Comparison of ENCODE assay signal across 7 mouse cellular contexts in genomic region chr7:144620721-144621681, GRCm38 (mm10). TPM values are rescaled to one million over a fixed set of nuclear protein-coding genes. Genes with fewer than 3 reads are reported as not detected.
DNase-seq lines count a peak whose midpoint lies in the region; ATAC-seq and TF ChIP-seq lines count a peak whose summit lies in the region.

No protein-coding gene starts in this region.

- peak; percentile 35 to 46 for DNase-seq in lung, adult 18-20 months
- DNase-seq in lung, adult 2 months = no peak
- peak; percentile 79 for DNase-seq in fibroblast of lung, adult 2 months (ENCODE audit: low read depth)
- peak; percentile 12 for DNase-seq in skeletal muscle tissue, adult 2 months (ENCODE audit: low read depth, low spot score)
- no peak for DNase-seq in heart, embryonic 10.5 days (ENCODE audit: low spot score)

- WGBS in lung, adult 2 months = 54% methylated on average over 22 of the region's 22 CpGs
- 63% methylated on average over 22 of the region's 22 CpGs for WGBS in limb, embryonic 15.5 days
- WGBS in kidney, embryonic 14.5 days = 71% methylated on average over 22 of the region's 22 CpGs
- WGBS in heart, embryonic 10.5 days = 80% methylated on average over 22 of the region's 22 CpGs

- no peak overlapping the region for H3K9ac ChIP-seq in limb, embryonic 15.5 days
- H3K9ac ChIP-seq in kidney, embryonic 14.5 days (ENCODE audit: low read depth, low read length) = no peak overlapping the region

- no peak for TF ChIP-seq POLR2A in lung, adult 2 months (IDR thresholded peaks at IDR 0.05; ENCODE audit: borderline replicate concordance, extremely low read depth, low read depth, low read length)

- H3K4me3 ChIP-seq in lung, adult 2 months (replicated peaks; ENCODE audit: extremely low read depth, low read depth, low read length) = no peak overlapping the region
- H3K4me3 ChIP-seq in limb, embryonic 15.5 days = no peak overlapping the region
- H3K4me3 ChIP-seq in kidney, embryonic 14.5 days (ENCODE audit: low read length) = no peak overlapping the region
- H3K4me3 ChIP-seq in heart, embryonic 10.5 days = no peak overlapping the region

- H3K4me2 ChIP-seq in limb, embryonic 15.5 days = no peak overlapping the region
- H3K4me2 ChIP-seq in kidney, embryonic 14.5 days (replicated peaks; ENCODE audit: low read depth, low read length) = no peak overlapping the region

- 0 out of 2 replicates have a peak, but pooled peaks have one; percentile 24 for ATAC-seq in limb, embryonic 15.5 days (ENCODE audit: insufficient number of reproducible peaks, low FRiP score, low TSS enrichment, low read depth)
- ATAC-seq in kidney, embryonic 14.5 days (ENCODE audit: low FRiP score, low TSS enrichment) = no peak

- no peak overlapping the region for H3K27ac ChIP-seq in limb, embryonic 15.5 days
- H3K27ac ChIP-seq in kidney, embryonic 14.5 days (ENCODE audit: low read depth, low read length) = no peak overlapping the region
- H3K27ac ChIP-seq in heart, embryonic 10.5 days = no peak overlapping the region

- no peaks in the 10 kb centered on the region for H3K4me1 ChIP-seq in lung, adult 2 months (ENCODE audit: control insufficient read depth, insufficient read depth, low read length)
- H3K4me1 ChIP-seq in limb, embryonic 15.5 days = peaks cover 9% of the 10 kb centered on the region; the same call in 1 of the 2 replicates
- H3K4me1 ChIP-seq in kidney, embryonic 14.5 days (ENCODE audit: control insufficient read depth, insufficient read depth, low read length) = no peaks in the 10 kb centered on the region
- peaks cover 9% of the 10 kb centered on the region; the same call in 1 of the 2 replicates for H3K4me1 ChIP-seq in heart, embryonic 10.5 days

- H3K27me3 ChIP-seq in limb, embryonic 15.5 days = no peaks in the 10 kb centered on the region
- H3K27me3 ChIP-seq in kidney, embryonic 14.5 days (ENCODE audit: control insufficient read depth, insufficient read depth, low read length) = no peaks in the 10 kb centered on the region
- H3K27me3 ChIP-seq in heart, embryonic 10.5 days (ENCODE audit: insufficient read depth, poor library complexity, severe bottlenecking) = peaks cover 6% of the 10 kb centered on the region; the same call in 1 of the 2 replicates

- H3K9me3 ChIP-seq in limb, embryonic 15.5 days = no peaks in the 10 kb centered on the region
- no peaks in the 10 kb centered on the region for H3K9me3 ChIP-seq in kidney, embryonic 14.5 days (ENCODE audit: control insufficient read depth, low read length)
- no peaks in the 10 kb centered on the region for H3K9me3 ChIP-seq in heart, embryonic 10.5 days

- no peak for TF ChIP-seq CTCF in lung, adult 2 months (IDR thresholded peaks at IDR 0.05; ENCODE audit: insufficient read depth, low read length)

- H3K36me3 ChIP-seq in limb, embryonic 15.5 days = no peaks in the 10 kb centered on the region
- H3K36me3 ChIP-seq in kidney, embryonic 14.5 days (ENCODE audit: control insufficient read depth, insufficient read depth, low read length) = 0 out of 2 replicates have a peak, but pooled peaks cover 4% of the 10 kb centered on the region
- peaks cover 5% of the 10 kb centered on the region; the same call in 1 of the 2 replicates for H3K36me3 ChIP-seq in heart, embryonic 10.5 days

RNA-seq across cellular contexts. Expression of gene Fadd, which starts 38.7 kb away (rescaled TPM):
- 9.2 and 11.6 TPM in 2 replicates for polyA plus RNA-seq in lung, adult 2 months (2012; rRNA removed)
- 10.1 and 10.8 TPM in 2 replicates for polyA plus RNA-seq in limb, embryonic 15.5 days (2015; fragmentation: Nextera tagmentation; extraction: Ambion mirVana)
- polyA plus RNA-seq in kidney, embryonic 14.5 days (2014; fragmentation: Nextera tagmentation; extraction: Ambion mirVana) = 10.9 and 15.2 TPM in 2 replicates
- polyA plus RNA-seq in heart, embryonic 10.5 days (2016; fragmentation: Nextera tagmentation; extraction: Ambion mirVana) = 11.8 and 12.7 TPM in 2 replicates

Comparison
In these comparisons a context has a peak if more than half of its experiments do, and no peak if none do; other contexts are left out.
1. DNase-seq: peak in lung, adult 18-20 months (2 of 2), fibroblast of lung, adult 2 months (single experiment) and skeletal muscle tissue, adult 2 months (single experiment); none in lung, adult 2 months (single experiment) and heart, embryonic 10.5 days (single experiment).